Mouse (Mus musculus): Measurements from ENCODE around the gene Slc26a10. TPM values are rescaled to one million over a fixed set of nuclear protein-coding genes. Genes with fewer than 3 reads are reported as not detected.
A peak's percentile ranks its signal among the peaks of the same experiment; 100 is the strongest.

The Slc26a10 gene
- polyA plus RNA-seq, 1 experiment = not detected

DNA sequence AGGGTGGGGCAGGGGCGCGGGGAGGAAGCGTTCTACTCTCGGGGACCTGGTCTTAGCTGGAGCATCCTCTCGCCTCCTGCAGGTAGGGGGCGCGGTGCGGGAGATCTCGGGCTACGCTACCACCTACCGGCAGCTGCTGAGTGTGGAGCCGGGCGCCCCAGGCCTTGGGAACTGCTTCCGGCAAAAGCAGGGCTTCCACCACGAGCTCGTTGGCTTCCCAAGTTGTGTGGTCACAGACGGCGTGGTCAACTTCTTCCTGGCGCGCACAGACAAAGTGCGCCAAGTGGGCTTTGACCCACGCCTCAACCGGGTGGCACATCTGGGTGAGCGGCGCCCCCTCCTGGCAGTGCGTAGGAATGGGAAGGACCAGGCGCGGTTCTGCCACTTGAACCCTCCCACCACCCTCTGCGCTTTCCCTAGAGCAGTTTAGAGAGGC is 9.6 kb downstream of the Slc26a10 start:
- H3K36me3 ChIP-seq (ENCODE audit: control insufficient read depth) = peaks cover 3% of the 10 kb centered on the region
- H3K4me1 ChIP-seq (ENCODE audit: control insufficient read depth) = peaks cover 31% of the 10 kb centered on the region
- no peak for TF ChIP-seq TAL1 (IDR thresholded peaks at IDR 0.05; ENCODE audit: low read length)
- no peak for TF ChIP-seq GATA1 (IDR thresholded peaks at IDR 0.05; ENCODE audit: low read length)
- peak overlapping the region; percentile 62 for H3K4me3 ChIP-seq (replicated peaks)
- H3K9me3 ChIP-seq (ENCODE audit: control insufficient read depth, low read length) = no peaks in the 10 kb centered on the region; the same call in 1 of the 2 replicates
- peaks cover 62% of the 10 kb centered on the region for H3K27me3 ChIP-seq (ENCODE audit: control insufficient read depth)

- Histone ChIP-seq H3K4me1 (ENCODE audit: control insufficient read depth) (peaks cover 39% of the 10 kb centered on the region), H3K27me3 (ENCODE audit: control insufficient read depth) (peaks cover 68% of the 10 kb centered on the region), H3K36me3 (ENCODE audit: control insufficient read depth) (peaks cover 3% of the 10 kb centered on the region), H3K4me3 (replicated peaks) (no peak overlapping the region), H3K9me3 (ENCODE audit: control insufficient read depth, low read length) (no peaks in the 10 kb centered on the region; the same call in 1 of the 2 replicates)
- TF ChIP-seq TAL1 (IDR thresholded peaks at IDR 0.05; ENCODE audit: low read length) (no peak), GATA1 (IDR thresholded peaks at IDR 0.05; ENCODE audit: low read length) (no peak)
Observed at GRCm38 (mm10) chr10:127170002-127170401, 10.4 kb downstream of the Slc26a10 start.

DNA sequence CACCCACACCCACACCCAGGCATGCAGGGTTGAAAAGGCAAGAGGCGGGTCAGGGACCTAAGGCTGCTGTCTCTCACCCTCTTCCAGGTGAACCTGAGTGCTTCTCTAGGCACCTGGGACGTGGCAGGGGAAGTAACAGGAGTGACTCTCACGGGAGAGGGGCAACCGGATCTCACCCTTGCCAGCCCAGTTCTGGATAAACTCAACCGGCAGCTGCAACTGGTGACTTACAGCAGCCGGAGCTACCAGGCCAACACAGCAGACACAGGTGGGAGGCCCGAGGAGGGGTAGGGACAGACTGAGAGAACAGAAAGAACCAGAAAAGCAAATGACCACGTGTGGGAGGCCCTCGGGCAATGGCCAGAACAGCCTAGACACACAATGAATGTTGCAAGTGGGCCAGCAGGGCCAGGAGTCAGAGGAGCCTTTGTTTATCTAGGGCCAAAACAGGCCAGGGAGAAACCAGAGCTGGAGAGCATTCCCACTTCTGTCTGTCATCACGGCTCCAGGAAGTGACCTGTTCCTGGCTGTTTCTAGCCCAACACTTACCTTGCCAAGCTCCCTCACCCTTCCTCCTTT is 12.7 kb downstream of the Slc26a10 start:
- TF ChIP-seq TAL1 (IDR thresholded peaks at IDR 0.05; ENCODE audit: low read length) = no peak
- TF ChIP-seq GATA1 (IDR thresholded peaks at IDR 0.05; ENCODE audit: low read length) = no peak
- peaks cover 80% of the 10 kb centered on the region for H3K27me3 ChIP-seq (ENCODE audit: control insufficient read depth)
- H3K4me1 ChIP-seq (ENCODE audit: control insufficient read depth) = peaks cover 45% of the 10 kb centered on the region
- H3K36me3 ChIP-seq (ENCODE audit: control insufficient read depth) = peaks cover 3% of the 10 kb centered on the region
- no peaks in the 10 kb centered on the region; the same call in 1 of the 2 replicates for H3K9me3 ChIP-seq (ENCODE audit: control insufficient read depth, low read length)
- no peak overlapping the region for H3K4me3 ChIP-seq (replicated peaks)

DNA sequence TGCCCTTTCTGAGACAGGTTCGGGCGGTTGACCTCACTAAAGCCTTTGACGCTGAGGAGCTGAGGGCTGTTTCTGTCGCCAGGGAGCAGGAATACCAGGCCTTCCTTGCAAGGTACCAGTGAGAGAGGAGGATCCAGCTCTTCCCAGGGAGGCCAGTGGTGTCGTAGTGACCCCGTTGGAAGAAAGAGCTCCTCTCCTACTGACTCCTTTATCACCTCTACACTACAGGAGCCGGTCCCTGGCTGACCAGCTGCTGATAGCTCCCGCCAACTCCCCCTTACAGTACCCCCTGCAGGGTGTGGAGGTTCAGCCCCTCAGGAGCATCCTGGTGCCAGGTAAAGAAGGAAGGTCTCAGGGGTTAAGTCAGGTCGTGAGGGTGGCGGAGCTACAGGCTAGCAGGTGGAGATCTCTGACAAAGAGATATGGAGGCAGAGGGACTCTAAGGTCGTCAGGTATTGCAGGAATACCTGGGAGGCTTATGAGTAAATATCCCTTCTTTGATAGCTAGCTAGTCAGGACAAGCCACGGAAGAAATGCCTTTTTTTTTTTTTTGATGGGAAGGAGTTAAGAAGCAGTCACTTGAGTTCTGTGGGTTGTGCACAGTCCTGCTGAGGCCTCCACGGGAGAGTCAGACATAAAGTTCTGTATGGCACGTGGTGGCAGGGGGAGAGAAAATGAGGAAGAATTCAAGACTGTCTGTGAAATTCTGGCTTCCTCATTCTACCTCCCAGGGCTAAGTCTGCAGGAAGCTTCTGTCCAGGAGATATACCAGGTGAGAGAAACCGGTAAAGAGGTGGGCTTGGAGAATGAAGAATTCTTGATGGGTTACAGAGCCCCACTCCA is 13.5 kb downstream of the Slc26a10 start:
- H3K4me3 ChIP-seq (replicated peaks) = no peak overlapping the region
- TF ChIP-seq GATA1 (IDR thresholded peaks at IDR 0.05; ENCODE audit: low read length) (no peak), TAL1 (IDR thresholded peaks at IDR 0.05; ENCODE audit: low read length) (no peak)
- peaks cover 80% of the 10 kb centered on the region for H3K27me3 ChIP-seq (ENCODE audit: control insufficient read depth)
- no peaks in the 10 kb centered on the region; the same call in 1 of the 2 replicates for H3K9me3 ChIP-seq (ENCODE audit: control insufficient read depth, low read length)
- peaks cover 45% of the 10 kb centered on the region for H3K4me1 ChIP-seq (ENCODE audit: control insufficient read depth)
- peaks cover 2% of the 10 kb centered on the region for H3K36me3 ChIP-seq (ENCODE audit: control insufficient read depth)

DNA sequence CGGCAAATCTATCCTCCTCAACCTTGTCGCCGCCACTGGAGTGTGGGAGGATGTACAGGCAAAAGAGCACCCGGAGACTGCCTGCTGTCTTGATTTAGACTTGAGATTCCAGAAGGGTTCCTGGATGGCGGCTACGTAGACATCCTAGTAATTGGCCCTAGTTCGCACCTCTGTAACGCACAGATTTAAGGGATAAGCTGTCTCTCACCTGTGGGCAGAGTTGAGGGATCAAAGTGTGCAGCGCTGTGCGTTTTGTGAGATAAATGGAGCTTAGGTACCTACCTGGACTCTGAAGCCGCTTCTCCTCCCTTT is 14.1 kb downstream of the Slc26a10 start:
- no peak for TF ChIP-seq GATA1 (IDR thresholded peaks at IDR 0.05; ENCODE audit: low read length)
- TF ChIP-seq TAL1 (IDR thresholded peaks at IDR 0.05; ENCODE audit: low read length) = no peak
- Histone ChIP-seq H3K4me3 (replicated peaks) (peak overlapping the region; percentile 63), H3K27me3 (ENCODE audit: control insufficient read depth) (peaks cover 80% of the 10 kb centered on the region), H3K9me3 (ENCODE audit: control insufficient read depth, low read length) (no peaks in the 10 kb centered on the region; the same call in 1 of the 2 replicates), H3K36me3 (ENCODE audit: control insufficient read depth) (no peaks in the 10 kb centered on the region), H3K4me1 (ENCODE audit: control insufficient read depth) (peaks cover 44% of the 10 kb centered on the region)

DNA sequence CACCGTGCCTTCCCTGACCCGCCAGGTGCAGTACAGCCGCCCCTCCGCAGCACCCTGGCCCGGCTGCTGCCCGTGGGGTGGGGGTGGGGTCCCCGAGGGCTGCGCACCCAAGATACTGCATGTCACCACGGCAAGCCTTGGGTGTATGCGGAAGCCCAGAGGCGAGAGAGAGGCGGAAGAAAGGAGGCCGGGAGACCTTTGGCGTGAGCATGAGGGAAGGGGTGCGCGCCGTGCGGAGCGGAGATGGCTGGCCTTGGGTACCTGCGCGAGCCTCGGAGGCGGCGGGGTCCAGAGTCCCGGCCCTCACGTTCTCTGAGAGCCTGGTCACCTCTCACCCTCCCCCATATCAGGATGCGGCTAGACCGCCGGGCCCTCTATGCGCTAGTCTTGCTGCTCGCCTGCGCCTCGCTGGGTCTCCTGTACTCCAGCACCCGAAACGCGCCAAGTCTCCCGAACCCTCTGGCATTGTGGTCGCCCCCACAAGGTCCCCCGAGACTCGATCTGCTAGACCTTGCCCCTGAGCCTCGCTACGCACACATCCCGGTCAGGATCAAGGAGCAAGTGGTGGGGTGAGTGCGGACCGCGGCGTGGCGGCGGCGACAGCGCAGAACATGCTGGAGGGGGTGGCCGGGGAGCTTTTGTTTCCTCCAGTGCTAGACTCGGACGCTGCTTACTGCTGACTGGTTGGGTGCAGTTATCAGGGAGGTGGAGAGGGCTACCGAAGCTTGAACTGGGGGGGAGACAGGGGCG is 14.6 kb downstream of the Slc26a10 start:
- Histone ChIP-seq H3K36me3 (ENCODE audit: control insufficient read depth) (no peaks in the 10 kb centered on the region), H3K9me3 (ENCODE audit: control insufficient read depth, low read length) (no peaks in the 10 kb centered on the region; the same call in 1 of the 2 replicates), H3K4me1 (ENCODE audit: control insufficient read depth) (peaks cover 39% of the 10 kb centered on the region), H3K27me3 (ENCODE audit: control insufficient read depth) (peaks cover 75% of the 10 kb centered on the region), H3K4me3 (replicated peaks) (peak overlapping the region; percentile 63)
- no peak for TF ChIP-seq TAL1 (IDR thresholded peaks at IDR 0.05; ENCODE audit: low read length)
- no peak for TF ChIP-seq GATA1 (IDR thresholded peaks at IDR 0.05; ENCODE audit: low read length)

- H3K4me3 ChIP-seq (replicated peaks) = peak overlapping the region; percentile 63
- peaks cover 70% of the 10 kb centered on the region for H3K27me3 ChIP-seq (ENCODE audit: control insufficient read depth)
- H3K36me3 ChIP-seq (ENCODE audit: control insufficient read depth) = no peaks in the 10 kb centered on the region
- H3K9me3 ChIP-seq (ENCODE audit: control insufficient read depth, low read length) = no peaks in the 10 kb centered on the region; the same call in 1 of the 2 replicates
- TF ChIP-seq GATA1 (IDR thresholded peaks at IDR 0.05; ENCODE audit: low read length) = no peak
- no peak for TF ChIP-seq TAL1 (IDR thresholded peaks at IDR 0.05; ENCODE audit: low read length)
- H3K4me1 ChIP-seq (ENCODE audit: control insufficient read depth) = peaks cover 34% of the 10 kb centered on the region
Observed at GRCm38 (mm10) chr10:127165354-127165653, 15.1 kb downstream of the Slc26a10 start.

- peaks cover 29% of the 10 kb centered on the region for H3K4me1 ChIP-seq (ENCODE audit: control insufficient read depth)
- no peaks in the 10 kb centered on the region for H3K36me3 ChIP-seq (ENCODE audit: control insufficient read depth)
Observed at GRCm38 (mm10) chr10:127164631-127165353, 15.7 kb downstream of the Slc26a10 start, which contains the start of gene B4galnt1. TSS of gene B4galnt1 (plus strand) at chr10:127165225.

More at GRCm38 (mm10) chr10:127164631-127165353, 15.7 kb downstream of the Slc26a10 start, which contains the start of gene B4galnt1:
- Histone ChIP-seq H3K4me3 (replicated peaks) (peak within 1 kb of the TSS; percentile 63), H3K9me3 (ENCODE audit: control insufficient read depth, low read length) (no peaks in the 10 kb centered on the region; the same call in 1 of the 2 replicates), H3K27me3 (ENCODE audit: control insufficient read depth) (peaks cover 65% of the 10 kb centered on the region)
- TF ChIP-seq GATA1 (IDR thresholded peaks at IDR 0.05; ENCODE audit: low read length) (no peak), TAL1 (IDR thresholded peaks at IDR 0.05; ENCODE audit: low read length) (no peak)

All from erythroblast, embryonic 14.5 days (primary cell).